Mouse (Mus musculus): ENCODE data around the gene Acad11.

DNA sequence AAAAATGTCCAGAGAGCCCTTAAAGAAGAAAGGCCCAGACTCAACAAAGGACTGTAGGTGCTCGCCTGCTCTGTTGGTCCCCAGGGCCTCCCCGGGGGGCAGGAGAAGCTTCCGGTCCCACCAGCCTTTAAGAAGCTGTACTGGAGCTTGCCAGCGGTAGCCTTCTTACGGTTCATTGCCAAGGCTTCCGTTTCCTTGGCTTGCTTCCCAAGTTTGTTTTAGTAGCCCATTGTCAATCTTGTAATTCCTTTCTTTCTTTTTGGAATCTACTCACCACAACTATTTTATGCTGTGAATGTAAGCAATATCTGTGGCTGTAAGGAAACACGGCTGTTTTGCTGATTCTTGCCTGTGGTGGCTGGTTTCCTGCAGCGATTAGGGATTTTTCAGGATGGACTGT lies 25.4 kb downstream of the Acad11 start:
- TF ChIP-seq CTCF (IDR thresholded peaks at IDR 0.05; ENCODE audit: insufficient read depth, low read length) (no peak), POLR2A (IDR thresholded peaks at IDR 0.05; ENCODE audit: borderline replicate concordance, extremely low read depth, low read depth, low read length) (no peak)

Data from lung, adult 2 months (tissue).